Mouse (Mus musculus) fibroblast of lung, adult 2 months (primary cell): Measurements from ENCODE around the gene Stab2.

Experiments
- DNase-seq: peaks from one replicate; pipeline ENCODE4 v3.0.0-alpha.2; 2011; ENCODE audit warnings: low read depth

Stab2 gene

DNA sequence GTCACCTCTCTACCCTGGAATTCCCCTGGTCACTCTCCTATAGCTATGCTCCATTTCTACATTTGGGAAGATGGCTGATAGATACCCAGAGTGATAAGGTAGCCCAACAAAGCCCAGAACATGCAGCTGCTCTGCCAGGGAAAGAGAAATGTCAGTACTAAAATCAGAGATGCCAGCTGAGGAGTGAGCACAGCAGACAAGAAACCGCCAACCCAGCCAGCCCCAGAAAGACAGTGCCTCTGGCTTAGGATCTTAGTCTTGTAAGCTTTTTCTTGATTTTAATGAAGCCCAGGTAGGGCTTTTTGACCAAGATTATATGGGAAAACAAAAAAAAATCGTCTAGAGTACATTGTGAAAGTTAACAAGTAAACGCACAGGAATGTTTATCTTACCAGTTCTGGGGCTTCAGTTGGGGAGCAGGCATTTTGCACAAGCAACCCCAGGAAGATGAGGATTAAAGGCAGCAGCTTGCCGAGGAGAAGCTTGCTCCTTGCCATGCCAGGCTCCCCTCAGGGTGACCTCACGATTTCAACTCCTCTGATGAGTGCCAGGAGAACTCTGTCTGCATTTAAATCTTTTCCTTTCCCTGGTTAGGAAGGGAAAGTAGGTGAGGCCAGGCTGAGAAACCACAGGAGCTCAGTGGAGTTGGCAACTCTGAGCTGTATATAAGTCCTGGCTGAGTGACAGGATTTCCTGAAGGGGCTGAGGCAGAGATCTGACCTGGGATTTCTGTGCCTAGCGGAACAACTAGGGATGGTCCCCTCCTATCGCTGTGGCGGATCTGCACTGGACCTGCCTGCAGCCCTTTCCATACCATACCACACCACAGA is at the start of gene Stab2:
Stab2 (minus strand) TSS at position 641 of the 830 bp plus-strand sequence.
- no peak for DNase-seq

DNA sequence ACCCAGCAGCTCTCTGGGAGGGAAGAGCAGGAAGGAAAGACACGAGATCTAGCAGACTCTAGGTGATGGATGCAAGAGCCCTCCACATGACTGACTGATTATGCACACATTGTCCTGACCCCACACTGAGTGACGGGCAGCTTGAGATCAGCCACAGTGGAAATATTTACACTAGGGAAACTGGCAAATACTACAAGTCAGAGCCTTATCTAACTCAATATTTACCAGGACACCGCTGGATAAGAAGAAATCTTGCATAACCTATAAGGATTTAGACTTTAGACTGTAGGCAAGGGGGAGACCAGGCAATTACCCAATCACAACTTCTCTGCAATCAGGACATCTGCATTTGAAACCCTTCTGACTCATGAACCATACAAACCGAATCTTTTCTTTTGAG is 43.9 kb upstream of the Stab2 start:
- DNase-seq, result no peak

GRCm38 (mm10) chr10:87049179-87049578 is 41.4 kb upstream of the Stab2 start:
- DNase-seq, result no peak

- DNase-seq, result no peak
Observed at GRCm38 (mm10) chr10:87046931-87047468, 39.2 kb upstream of the Stab2 start.

DNA sequence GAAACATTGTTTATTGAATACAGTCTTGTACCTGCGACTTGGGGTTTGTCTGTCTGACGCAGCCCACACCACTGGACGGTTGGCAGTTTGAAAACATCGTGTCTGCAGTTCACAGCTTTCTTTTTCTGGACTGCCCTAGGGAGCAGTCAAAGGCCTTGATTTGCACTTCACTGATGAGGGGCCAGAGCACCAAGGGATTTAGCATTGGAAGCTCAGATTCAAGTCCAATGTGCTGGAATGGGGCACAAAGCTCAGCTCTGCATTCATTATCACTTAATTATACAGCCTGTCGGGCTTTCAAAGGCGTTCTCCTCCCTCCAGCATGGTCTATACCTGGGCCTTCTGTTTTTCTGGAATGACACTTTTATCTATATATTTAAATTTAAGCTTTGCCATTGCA is 38.6 kb upstream of the Stab2 start:
- no peak for DNase-seq

DNA sequence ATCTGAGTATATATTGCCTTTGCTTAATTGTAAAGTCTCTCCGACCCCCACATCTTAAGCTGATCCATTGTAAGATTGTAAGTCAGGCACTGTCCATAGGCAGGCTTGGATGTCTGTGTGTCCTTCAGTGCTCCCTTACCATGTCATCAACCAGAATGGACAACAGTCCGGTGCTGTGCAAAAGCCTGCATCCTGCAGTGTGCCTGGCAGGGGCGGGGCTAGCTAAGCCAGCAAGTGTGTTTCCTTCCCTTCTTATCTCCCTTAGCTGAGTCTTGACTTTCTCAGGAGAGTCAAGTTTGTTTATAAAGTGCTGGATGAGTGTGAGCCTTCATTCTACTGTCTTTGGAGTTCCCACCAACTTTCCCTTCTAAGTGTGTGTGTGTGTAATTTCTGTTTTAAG is 37.4 kb upstream of the Stab2 start:
- DNase-seq, result no peak

DNA sequence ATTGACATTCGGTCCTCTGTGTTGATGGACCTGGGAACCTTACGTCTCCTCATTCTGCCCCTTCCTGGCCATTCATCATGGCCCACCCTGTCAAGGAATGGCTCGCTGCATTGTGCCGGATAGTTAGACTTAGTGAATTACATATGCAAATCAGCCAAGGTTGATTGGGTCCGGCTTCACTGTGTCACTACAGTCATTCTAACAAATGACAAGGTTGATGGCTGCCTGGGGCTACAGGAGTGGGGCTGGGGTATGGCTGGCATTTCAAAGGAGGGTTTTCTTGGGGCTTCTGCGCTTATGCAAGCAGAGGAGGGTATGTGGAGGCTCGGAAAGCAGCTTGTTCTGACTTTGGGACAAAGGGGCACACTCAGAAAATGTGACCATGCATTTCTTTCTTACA is 33.4 kb upstream of the Stab2 start:
- no peak for DNase-seq

- no peak for DNase-seq
Observed at GRCm38 (mm10) chr10:87039800-87040199, 32.0 kb upstream of the Stab2 start.

GRCm38 (mm10) chr10:87039340-87039739 is 31.5 kb upstream of the Stab2 start:
- DNase-seq, result no peak

DNA sequence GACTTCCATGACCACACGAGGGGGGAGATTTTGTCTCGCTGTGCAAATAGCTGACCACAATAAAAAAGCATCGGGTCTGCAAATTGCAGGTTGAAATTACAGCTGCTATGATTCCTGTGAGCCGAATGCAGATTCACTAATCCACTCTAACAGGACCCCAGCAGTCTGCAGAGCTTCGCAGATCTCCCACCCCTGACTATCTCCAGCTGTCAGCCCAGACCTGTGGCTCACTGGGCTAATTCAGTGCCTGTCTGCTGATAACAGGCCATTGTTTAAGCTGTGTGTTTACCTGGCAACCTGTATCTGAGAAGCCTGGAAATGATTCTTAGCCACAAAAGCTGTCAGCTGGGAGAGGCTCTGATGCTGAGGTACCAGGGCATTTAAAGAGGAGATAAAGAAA is 29.2 kb upstream of the Stab2 start:
- DNase-seq, result no peak

DNA sequence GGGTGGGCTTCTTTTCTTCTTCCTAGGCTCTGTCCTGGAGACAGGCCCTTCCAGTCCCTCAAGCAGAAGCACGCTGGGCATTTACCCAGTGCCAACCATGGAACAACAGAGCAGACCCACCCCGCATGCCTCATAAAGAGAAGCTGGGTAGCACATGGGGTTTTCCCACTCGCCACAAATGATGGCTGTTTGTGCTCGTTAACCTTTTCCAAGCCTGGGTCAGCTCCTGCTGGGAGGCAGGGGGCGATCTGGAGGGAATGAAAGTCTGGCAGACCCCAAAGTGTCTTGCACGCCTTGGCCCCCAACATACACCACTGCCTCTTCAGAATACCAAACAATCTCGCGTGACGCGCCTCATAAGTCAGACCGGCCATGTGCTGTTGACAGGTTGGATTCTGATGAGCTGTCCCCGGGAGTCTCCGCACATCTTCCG is 28.5 kb upstream of the Stab2 start:
- DNase-seq, result no peak

DNA sequence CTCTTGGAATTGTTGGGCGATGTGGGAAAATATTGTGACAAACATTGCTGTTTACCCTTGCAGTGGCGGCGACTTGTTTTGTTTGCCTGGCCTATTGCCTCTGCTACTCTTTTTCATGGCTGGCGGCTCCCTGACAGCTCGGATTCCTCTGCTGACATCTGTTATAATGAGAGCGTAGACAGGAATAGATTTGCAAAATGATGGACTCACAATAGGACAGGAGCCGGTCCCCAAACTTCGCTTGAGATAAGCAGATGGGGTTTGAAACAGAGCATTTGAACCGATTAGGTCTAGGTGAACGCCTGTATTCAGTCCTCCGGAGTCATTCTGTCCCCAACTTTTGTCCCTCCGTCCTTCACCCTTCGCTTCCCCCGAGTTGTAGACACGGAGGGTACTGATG is 28.0 kb upstream of the Stab2 start:
- no peak for DNase-seq

DNA sequence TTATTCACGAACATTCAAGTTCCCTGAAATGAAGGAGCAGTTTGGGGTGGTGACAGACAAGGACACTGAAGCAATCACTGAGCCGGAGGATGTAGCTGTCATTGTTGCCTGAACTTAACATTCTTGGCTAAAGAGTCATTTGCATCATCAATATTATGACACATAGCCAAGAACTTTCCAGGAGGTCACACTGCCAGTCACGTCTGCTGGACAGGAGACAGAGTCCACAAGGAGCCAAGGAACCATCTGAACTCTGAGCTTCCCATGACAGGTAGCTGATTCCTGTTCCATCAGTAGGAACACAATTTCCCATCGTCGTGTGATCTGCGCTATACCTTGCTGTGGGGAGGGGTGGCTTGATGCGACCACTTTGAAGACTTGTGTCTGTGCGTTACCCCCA is 24.9 kb upstream of the Stab2 start:
- DNase-seq, result no peak

DNA sequence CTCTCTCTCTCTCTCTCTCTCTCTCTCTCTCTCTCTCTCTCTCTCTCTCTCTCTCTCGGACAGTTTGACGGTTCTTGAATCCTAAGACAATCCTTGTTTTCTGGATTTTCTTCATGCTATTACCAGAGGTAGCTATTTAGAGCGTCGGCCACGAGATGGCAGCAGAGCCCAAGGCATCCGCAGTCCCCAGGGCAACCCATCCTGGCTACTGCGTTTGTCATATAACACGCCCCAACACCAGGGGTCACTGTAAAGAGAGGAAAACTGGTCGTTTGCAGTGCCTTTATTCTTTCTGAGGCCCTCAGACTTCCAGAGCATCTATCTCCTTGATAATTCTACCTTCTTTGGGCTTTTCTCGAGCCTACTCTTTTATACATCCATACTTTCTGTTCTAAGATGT is 17.1 kb upstream of the Stab2 start:
- DNase-seq, result peak; percentile 45

DNA sequence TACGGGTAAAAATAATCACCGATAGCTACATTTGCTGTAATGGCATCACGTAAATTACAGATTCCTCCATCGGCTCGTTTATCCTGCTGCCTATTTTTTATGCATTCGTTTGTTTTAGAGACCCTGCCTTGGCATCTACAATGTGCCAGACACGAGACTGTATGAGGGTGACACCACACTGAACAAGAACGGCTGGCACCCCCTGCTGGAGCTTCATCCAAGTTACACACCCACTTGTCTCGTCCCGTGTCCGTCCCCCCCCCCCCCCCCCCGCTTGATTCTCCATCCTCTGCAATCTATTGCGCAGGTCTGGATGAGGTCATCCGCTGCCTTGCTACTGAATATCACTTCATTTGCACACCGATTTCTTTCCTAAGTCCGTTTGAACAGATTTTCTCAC is 12.9 kb upstream of the Stab2 start:
- DNase-seq, result peak; percentile 2

GRCm38 (mm10) chr10:87018876-87019275 is 11.1 kb upstream of the Stab2 start:
- no peak for DNase-seq

DNA sequence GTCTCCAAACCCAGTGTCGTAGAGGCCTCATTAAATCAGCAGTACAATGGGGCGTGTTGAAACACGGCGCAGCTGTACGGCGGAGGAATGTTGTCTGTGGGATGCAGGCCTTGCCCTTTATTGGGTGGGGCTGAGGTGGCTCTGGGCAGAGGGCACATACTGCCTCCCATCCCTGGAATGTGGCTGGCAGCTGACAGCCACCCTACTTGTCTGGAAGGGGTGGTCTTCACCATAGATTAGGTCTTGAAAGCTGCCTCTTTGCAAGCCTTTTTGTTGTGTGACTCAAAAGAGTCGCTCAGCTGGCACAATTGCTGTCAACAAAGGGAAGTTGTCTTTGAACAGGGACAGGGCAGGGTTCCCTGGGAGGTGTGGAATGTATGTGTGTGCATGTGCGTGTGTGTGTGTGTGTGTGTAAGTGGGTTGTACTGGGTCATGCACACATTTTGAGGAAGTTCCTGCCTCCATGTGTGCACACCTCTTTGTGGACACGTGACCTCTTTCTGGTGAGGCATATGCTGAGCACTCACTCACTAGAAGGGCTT is 8.4 kb upstream of the Stab2 start:
- DNase-seq, result no peak

- DNase-seq, result no peak
Observed at GRCm38 (mm10) chr10:87015403-87015802, 7.6 kb upstream of the Stab2 start.

DNA sequence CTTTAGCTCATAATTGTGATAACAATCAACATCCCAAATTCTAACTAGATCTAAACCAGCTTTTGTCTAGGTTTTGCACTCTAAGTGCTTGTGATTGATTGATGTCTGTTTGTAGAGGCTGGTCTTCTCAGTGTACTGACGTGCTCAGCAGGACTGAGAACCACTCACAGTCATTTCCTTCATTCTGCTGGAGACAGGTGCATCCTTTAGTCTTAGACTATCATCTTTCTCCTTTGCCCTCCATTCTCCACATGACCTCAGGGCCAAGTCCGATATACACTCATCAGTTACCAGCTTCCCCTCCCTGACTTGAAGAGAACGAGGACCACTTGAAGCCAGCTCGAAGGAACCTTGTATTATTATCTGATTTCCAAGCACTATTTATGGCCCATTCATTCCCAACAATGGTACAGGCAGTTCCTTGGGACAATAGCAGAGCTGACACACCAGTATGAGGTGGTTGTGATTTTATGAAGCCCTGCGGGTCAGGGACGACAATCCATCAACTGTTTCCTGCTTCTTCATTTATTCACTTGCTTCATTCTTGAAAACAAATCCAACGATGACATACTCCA is 6.7 kb upstream of the Stab2 start:
- no peak for DNase-seq

- no peak for DNase-seq
Observed at GRCm38 (mm10) chr10:87012087-87012486, 4.3 kb upstream of the Stab2 start.

GRCm38 (mm10) chr10:87008215-87008499 is 332 bp upstream of the Stab2 start:
- no peak for DNase-seq

DNA sequence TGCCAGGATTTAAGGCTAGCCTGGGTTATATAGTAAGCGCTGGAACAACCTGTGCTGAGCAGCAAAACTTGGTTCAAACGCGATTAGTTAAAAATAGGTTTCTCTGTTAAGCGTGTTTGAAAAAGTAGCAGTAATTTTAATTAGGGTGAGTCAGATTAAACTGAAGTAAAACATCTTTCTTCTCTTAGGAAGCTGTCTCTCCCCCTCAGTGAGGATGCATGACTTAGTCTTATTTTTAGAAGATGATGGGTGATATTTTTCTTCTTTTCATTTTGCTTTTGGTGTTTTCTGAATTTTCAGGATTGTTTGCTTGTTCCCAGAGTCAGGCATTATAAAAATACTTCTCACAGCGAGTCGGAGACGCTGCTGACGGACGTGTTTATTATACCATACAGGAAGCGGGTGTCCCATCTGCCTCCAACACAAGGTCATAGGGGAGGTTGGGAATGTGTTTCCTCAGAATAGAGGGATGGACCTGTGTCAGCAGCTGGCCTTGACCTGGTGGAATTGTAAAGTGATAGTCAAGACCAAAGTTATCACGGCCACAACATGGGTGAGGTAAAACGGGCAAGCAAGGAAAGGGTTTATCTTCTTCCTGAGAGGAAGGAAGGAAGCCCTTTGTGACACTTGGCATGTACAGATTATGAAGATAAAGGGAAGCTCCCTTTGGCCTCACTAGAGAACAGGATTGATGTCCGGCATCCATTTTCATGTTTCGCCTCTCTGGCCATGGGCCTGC is 15.4 kb downstream of the Stab2 start:
- no peak for DNase-seq

DNA sequence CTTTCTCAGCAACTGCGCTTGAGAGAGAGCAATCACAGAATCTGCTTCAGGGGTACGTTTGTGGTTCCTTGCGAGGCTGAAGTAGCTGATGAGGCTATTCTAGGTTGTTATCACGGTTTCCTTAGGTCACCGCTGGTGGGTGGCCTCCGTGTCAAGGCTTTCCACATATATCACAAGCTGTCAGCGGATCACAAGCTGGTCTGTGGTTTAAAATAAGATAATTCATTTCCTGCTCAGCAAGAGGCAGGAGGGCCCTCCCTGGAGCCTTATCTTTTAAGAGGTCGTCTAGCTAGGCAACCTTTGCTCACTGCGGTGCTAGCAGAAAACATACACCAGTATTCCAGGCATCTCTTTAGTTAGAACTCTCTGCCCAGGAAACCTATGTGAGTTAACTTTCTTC is 17.2 kb downstream of the Stab2 start:
- DNase-seq, result no peak
